Mouse (Mus musculus) MN1 (cell line): ENCODE results near the gene Zfand2b.

Experiments used
- DNase-seq: peaks from one replicate; pipeline ENCODE4 v3.0.0-alpha.2; 2016; ENCODE audit warnings: low spot score

Zfand2b gene

GRCm38 (mm10) chr1:75214442-75214841, 46.0 kb downstream of the Zfand2b start:
- DNase-seq: no peak

- DNase-seq: no peak
Measured at GRCm38 (mm10) chr1:75214886-75215285, 46.4 kb downstream of the Zfand2b start.

- no peak for DNase-seq
Measured at GRCm38 (mm10) chr1:75215785-75216184, 47.3 kb downstream of the Zfand2b start.

- DNase-seq: no peak
Measured at GRCm38 (mm10) chr1:75216797-75217585, 48.5 kb downstream of the Zfand2b start.

- no peak for DNase-seq
Measured at GRCm38 (mm10) chr1:75217893-75218226, 49.4 kb downstream of the Zfand2b start.

- DNase-seq: no peak
Measured at GRCm38 (mm10) chr1:75218227-75219001, 50.0 kb downstream of the Zfand2b start.

- no peak for DNase-seq
Measured at GRCm38 (mm10) chr1:75219078-75219477, 50.6 kb downstream of the Zfand2b start.

GRCm38 (mm10) chr1:75219531-75219930, 51.1 kb downstream of the Zfand2b start, which contains the start of gene Tuba4a:
Gene Tuba4a, minus strand, starts transcription at chr1:75219865.
- DNase-seq: no peak
